Mouse (Mus musculus) C2C12 (cell line): ENCODE data around the gene Tnks2.

Experiments used
- CEBPB ChIP-seq: IDR thresholded peaks from one replicate; pipeline ENCODE4 v1.6.1; 2011; ENCODE audit warnings: low read depth, mild to moderate bottlenecking, control low read depth, moderate library complexity
- CTCF ChIP-seq: IDR thresholded peaks from one replicate; pipeline ENCODE4 v1.5.1; 2011; ENCODE audit not compliant: control insufficient read depth, insufficient read depth, insufficient read length
- MAX ChIP-seq: IDR thresholded peaks from one replicate; pipeline ENCODE4 v1.6.1; 2011; ENCODE audit warnings: mild to moderate bottlenecking, control low read depth

GRCm38 (mm10) chr19:36932097-36932496 is 98.1 kb downstream of the Tnks2 start:
- TF ChIP-seq CTCF (no peak), MAX (no peak), CEBPB (no peak)
